Mouse (Mus musculus): Measurements from ENCODE around the gene Lhfpl1.

DNA sequence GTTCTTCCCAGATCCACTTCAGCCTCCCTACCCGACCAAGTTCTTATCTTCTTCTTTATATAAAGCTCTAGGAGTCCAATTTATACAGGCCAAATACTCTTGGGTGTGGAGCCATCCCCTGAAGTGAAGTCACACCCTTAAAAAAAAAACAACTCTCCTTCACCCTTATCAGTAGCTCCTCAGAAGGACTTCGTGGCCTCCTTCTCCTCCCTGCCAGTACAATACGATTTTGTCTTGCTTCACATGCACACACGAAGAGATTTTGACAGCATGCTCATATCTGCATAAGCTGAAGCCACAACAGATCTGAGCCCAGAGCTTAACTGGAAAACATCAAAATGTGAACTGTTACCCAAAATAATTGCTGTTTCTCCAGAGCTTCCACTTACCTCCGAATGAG, 22.9 kb upstream of the Lhfpl1 start:
- TF ChIP-seq CTCF (IDR thresholded peaks at IDR 0.05) (no peak), POLR2A (IDR thresholded peaks at IDR 0.05; ENCODE audit: insufficient read depth, low read depth, low read length) (no peak), EP300 (IDR thresholded peaks at IDR 0.05; ENCODE audit: insufficient read depth, low read depth, low read length) (no peak)
